Mouse (Mus musculus): Measurements from ENCODE around the gene Myh6.

GRCm38 (mm10) chr14:54976633-54977032 is 9.9 kb upstream of the Myh6 start, which contains the start of gene Gm17428:
- TF ChIP-seq EP300 (IDR thresholded peaks at IDR 0.05) (no peak), CTCF (IDR thresholded peaks at IDR 0.05) (no peak)
